ENCODE assay signal across 9 mouse cellular contexts in the genomic region with DNA sequence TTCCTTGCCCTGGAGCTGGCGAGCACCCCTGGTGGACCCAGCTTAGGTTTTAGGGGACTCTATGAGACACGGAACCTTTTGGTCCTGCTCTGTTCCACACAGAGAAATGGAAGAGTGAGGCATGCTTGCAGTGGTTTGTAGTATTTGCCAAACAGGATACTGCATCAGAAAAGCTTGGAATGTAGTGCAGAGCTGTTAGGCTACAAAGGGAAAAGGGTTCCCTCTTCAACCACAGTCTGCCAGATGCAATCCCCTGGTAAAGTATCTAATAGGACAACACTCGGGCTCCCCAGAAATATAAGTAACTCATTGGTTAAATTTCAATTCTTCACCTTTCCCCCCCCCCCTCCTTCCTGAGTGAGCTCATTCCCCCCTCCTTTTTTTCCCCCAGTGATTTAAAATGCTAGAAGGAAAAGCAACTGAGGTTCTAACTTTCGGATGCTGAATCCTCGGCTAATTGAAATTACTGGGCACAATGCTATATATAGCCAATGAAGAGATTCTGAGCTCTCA.
DNase-seq lines count a peak whose midpoint lies in the region; ATAC-seq and TF ChIP-seq lines count a peak whose summit lies in the region.
"Had no signal": no experiment of that assay in that cellular context is flagged by ENCODE, and none has a peak within 500 bp of the region (broad histone marks: within the 10 kb centered on the region; RNA-seq: fewer than 3 reads in every experiment).

No protein-coding gene starts in this region.

- peak overlapping the region; percentile 70 for H3K4me3 ChIP-seq in layer of hippocampus, adult 2 months
- H3K4me3 ChIP-seq in forebrain, embryonic 15.5 days = peak overlapping the region; percentile 42
- peak overlapping the region; percentile 36 for H3K4me3 ChIP-seq in limb, embryonic 12.5 days (replicated peaks)
- H3K4me3 ChIP-seq: liver, embryonic 13.5 days had no signal

- TF ChIP-seq CTCF in layer of hippocampus, adult 2 months (conservative IDR thresholded peaks at IDR 0.05) = no peak

- peaks cover 7% of the 10 kb centered on the region for H3K4me1 ChIP-seq in forebrain, embryonic 15.5 days
- peaks cover 14% of the 10 kb centered on the region for H3K4me1 ChIP-seq in limb, embryonic 12.5 days (replicated peaks)
- H3K4me1 ChIP-seq: liver, embryonic 13.5 days had no signal

- peak; percentile 36; the same call in 1 of the 2 replicates for ATAC-seq in forebrain, embryonic 15.5 days (replicated peaks)
- 0 out of 2 replicates have a peak, but pooled peaks have one; percentile 37 for ATAC-seq in limb, embryonic 12.5 days (ENCODE audit: insufficient number of reproducible peaks, insufficient read depth, low FRiP score, low TSS enrichment, low read depth)
- no peak for ATAC-seq in megakaryocyte, adult 5-6 weeks (ENCODE audit: poor library complexity, severe bottlenecking)

- peak overlapping the region; percentile 71 for H3K4me2 ChIP-seq in forebrain, embryonic 15.5 days (replicated peaks)
- peak overlapping the region; percentile 73 for H3K4me2 ChIP-seq in limb, embryonic 12.5 days
- H3K4me2 ChIP-seq: liver, embryonic 13.5 days had no signal

- peak in 1 of 2 experiments; percentile 29 for DNase-seq in layer of hippocampus, adult 2 months (ENCODE audit: low spot score in 2 of 2)
- DNase-seq in layer of hippocampus, adult 9-10 months (ENCODE audit: low spot score) = no peak
- peak; percentile 12 for DNase-seq in right cerebral cortex, postnatal 4 days
- no peak for DNase-seq in gastrocnemius, postnatal 14 days
- no peak for DNase-seq in ovary, postnatal 10 days (ENCODE audit: low spot score)
- DNase-seq: liver, embryonic 13.5 days had no signal

- WGBS in forebrain, embryonic 15.5 days = 34% methylated on average over 5 of the region's 5 CpGs
- WGBS in limb, embryonic 12.5 days = 40% methylated on average over 5 of the region's 5 CpGs

- H3K27ac ChIP-seq in layer of hippocampus, adult 2 months = peak overlapping the region; percentile 95
- H3K27ac ChIP-seq in forebrain, embryonic 15.5 days (replicated peaks) = 0 out of 2 replicates have a peak overlapping the region, but pooled peaks have one; percentile 21
- H3K27ac ChIP-seq in limb, embryonic 12.5 days = no peak overlapping the region
- H3K27ac ChIP-seq: liver, embryonic 13.5 days had no signal

- intact Hi-C loops in gastrocnemius, postnatal 14 days (cut with DNase I; ENCODE audit: low total_unique reads) = no loop called here

- no peaks in the 10 kb centered on the region for H3K36me3 ChIP-seq in forebrain, embryonic 15.5 days
- H3K36me3 ChIP-seq in limb, embryonic 12.5 days = no peaks in the 10 kb centered on the region
- H3K36me3 ChIP-seq: liver, embryonic 13.5 days had no signal

- peak overlapping the region; percentile 43 for H3K9ac ChIP-seq in forebrain, embryonic 15.5 days (replicated peaks)
- H3K9ac ChIP-seq in limb, embryonic 12.5 days (replicated peaks) = no peak overlapping the region
- H3K9ac ChIP-seq: liver, embryonic 13.5 days had no signal

- H3K9me3 ChIP-seq in forebrain, embryonic 15.5 days = no peaks in the 10 kb centered on the region
- H3K9me3 ChIP-seq in limb, embryonic 12.5 days = no peaks in the 10 kb centered on the region
- H3K9me3 ChIP-seq: liver, embryonic 13.5 days had no signal

- no peaks in the 10 kb centered on the region for H3K27me3 ChIP-seq in forebrain, embryonic 15.5 days
- H3K27me3 ChIP-seq in limb, embryonic 12.5 days = peaks cover 15% of the 10 kb centered on the region; the same call in 1 of the 2 replicates
